Mouse (Mus musculus): Measurements from ENCODE around the gene Slc1a7.

Gene Slc1a7

GRCm38 (mm10) chr4:107967966-107968682, at the start of gene Slc1a7:
Slc1a7 (plus strand) TSS chr4:107968332.
- ChIA-PET CTCF (interaction anchor here in 1 of 4 experiments (0.6 kb wide), 1 partner anchor 12 kb away, joined by 4 read pairs; no protein-coding TSS in a partner anchor), POLR2A (interaction anchor here in 1 of 4 experiments (1.3 to 2.3 kb wide), 2 partner anchors 9 to 28 kb away, joined by 3 to 8 read pairs; no protein-coding TSS in a partner anchor)

GRCm38 (mm10) chr4:107920336-107920735, 47.8 kb upstream of the Slc1a7 start:
- CTCF ChIA-PET = no interaction called here
- POLR2A ChIA-PET = interaction anchor here in 1 of 4 experiments (2.5 kb wide), 1 partner anchor 30 kb away, joined by 10 read pairs; the partner anchor contains the start of gene 0610037L13Rik

DNA sequence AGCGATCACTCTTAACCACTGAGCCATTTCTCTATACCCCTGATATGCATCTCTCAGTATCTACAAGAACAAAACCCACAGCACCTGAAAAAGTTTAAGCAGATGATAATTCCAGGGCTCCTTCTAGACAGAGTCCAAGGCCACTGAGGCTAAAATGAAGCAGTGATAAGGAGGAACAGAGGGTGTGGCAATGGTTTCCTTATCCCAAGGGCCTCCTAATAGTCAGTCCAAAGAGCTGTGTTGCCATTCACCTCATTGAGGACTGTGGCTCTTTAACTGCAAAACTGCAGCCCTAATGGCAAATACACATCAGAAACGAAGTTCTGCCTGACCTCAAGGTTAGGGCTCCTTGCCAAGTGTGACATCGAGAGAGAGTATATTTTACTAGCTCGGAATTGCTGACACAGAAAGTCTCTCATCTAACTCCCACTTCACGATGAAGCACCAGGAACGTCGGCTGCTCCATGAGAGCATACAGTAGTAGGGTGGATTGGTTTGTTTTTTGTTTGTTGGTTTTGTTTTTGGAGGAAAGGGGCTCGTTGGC, 46.9 kb upstream of the Slc1a7 start:
- POLR2A ChIA-PET = interaction anchor here in 2 of 4 experiments (0.6 to 2.5 kb wide), 3 partner anchors 11 to 31 kb away, joined by 3 to 10 read pairs (median 3); partner anchors contain the start of gene 0610037L13Rik (in 1 of the 2)
- CTCF ChIA-PET = no interaction called here

- ChIA-PET POLR2A (interaction anchor here in 3 of 4 experiments (0.6 to 2.5 kb wide), 4 partner anchors 12 to 824 kb away, joined by 3 to 10 read pairs (median 4); partner anchors contain the start of gene 0610037L13Rik (in 2 of the 3)), CTCF (interaction anchor here in 1 of 4 experiments (1.5 kb wide), 1 partner anchor 15 kb away, joined by 4 read pairs; no protein-coding TSS in a partner anchor)
Measured at GRCm38 (mm10) chr4:107921952-107922351, 46.2 kb upstream of the Slc1a7 start.

DNA sequence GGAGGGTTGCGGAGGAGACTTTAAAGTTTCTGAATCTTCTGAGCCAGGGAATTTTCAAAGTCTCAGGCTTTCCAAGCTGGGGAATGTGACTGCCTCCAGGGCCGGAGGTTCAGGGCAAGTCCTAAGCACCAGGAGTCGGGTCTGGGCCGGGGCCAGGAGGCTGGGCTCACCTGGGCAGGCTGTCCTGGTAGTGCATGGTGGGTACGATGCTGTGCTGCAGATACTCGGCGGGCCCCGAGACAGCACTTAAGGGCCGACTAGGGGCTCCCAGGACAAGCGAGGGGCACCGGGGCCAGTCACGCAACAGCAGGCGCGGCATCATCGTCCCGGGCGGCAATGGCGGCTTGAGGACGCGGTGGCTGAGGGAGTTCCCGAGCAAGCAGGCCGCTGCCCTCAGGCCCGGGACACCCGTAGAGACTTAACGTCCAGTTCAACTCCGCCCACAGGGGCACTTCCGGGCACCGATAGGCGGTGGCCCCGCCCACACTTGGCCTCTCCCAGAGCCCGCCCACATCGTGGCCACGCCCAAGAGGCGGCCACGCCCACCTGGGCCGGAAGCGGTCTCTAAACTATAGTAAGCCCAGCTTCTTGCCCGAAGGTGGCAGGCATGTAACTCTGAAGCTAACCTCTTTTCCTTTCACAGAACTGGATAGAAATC, 44.9 kb upstream of the Slc1a7 start, which contains the start of gene Cpt2:
TSS of gene Cpt2 (minus strand) at position 466 of the 658 bp plus-strand sequence.
- POLR2A ChIA-PET = interaction anchor here in 3 of 4 experiments (0.7 to 1.8 kb wide), 19 partner anchors 8 to 405 kb away, joined by 3 to 6 read pairs (median 3); partner anchors contain the start of genes 0610037L13Rik (in 2 of the 3) and Coa7 (in 1 of the 3)
- CTCF ChIA-PET = interaction anchor here in 2 of 4 experiments (0.5 to 1.5 kb wide), 3 partner anchors 14 to 378 kb away, joined by 3 to 4 read pairs (median 3); partner anchors contain the start of gene Zyg11b (in 1 of the 2)

GRCm38 (mm10) chr4:107923803-107924194, 44.3 kb upstream of the Slc1a7 start:
- POLR2A ChIA-PET = interaction anchor here in 3 of 4 experiments (0.7 to 1.8 kb wide), 16 partner anchors 9 to 404 kb away, joined by 3 to 6 read pairs (median 3); partner anchors contain the start of genes 0610037L13Rik (in 2 of the 3) and Coa7 (in 1 of the 3)
- CTCF ChIA-PET = no interaction called here

DNA sequence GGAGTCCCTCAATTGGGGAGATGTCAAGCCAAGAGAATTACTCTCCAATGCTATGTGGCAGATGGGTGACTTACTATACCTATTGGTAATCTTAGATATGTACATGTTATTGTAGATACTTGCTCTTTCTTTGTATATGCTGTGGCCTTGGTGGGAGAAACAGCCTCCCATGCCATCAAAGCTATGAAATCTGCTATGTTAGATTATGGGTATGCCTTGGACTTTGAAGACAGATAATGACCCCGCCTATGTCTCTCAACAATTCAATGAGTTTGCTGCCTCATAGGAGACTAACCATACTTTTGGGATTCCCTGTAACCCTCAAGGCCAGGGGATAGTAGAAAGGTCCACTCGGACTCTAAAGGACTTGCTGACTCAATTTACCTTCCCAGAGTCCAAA, 39.9 kb upstream of the Slc1a7 start:
- ChIA-PET CTCF (no interaction called here), POLR2A (interaction anchor here in 1 of 4 experiments (1.3 kb wide), 1 partner anchor 9 kb away, joined by 3 read pairs; no protein-coding TSS in a partner anchor)

GRCm38 (mm10) chr4:107928726-107929125, 39.4 kb upstream of the Slc1a7 start:
- POLR2A ChIA-PET = interaction anchor here in 1 of 4 experiments (1.3 kb wide), 1 partner anchor 9 kb away, joined by 3 read pairs; no protein-coding TSS in a partner anchor
- CTCF ChIA-PET = no interaction called here

DNA sequence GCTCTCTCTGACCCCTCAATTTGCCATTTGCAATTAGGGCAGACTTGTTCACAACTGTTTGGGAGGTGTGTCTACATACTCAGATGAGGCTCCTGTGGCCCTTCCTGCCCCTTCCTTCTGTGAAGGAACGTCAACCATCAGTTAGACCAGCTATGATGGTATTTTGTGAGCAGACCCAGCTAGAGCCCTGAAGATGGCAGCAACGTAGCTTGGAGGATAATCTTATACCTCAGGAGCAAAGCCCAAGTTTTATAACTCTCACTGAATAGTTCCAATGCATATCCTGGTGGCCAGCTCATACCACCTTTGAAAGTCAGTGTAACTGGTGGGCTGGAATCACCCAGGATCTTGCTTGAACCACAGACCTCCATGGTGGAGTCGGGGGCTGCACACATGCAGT, 36.7 kb upstream of the Slc1a7 start:
- POLR2A ChIA-PET = interaction anchor here in 2 of 4 experiments (0.6 to 1.1 kb wide), 3 partner anchors 8 to 22 kb away, joined by 3 read pairs; partner anchors contain the start of gene Cpt2 (in 1 of the 2)
- CTCF ChIA-PET = no interaction called here

DNA sequence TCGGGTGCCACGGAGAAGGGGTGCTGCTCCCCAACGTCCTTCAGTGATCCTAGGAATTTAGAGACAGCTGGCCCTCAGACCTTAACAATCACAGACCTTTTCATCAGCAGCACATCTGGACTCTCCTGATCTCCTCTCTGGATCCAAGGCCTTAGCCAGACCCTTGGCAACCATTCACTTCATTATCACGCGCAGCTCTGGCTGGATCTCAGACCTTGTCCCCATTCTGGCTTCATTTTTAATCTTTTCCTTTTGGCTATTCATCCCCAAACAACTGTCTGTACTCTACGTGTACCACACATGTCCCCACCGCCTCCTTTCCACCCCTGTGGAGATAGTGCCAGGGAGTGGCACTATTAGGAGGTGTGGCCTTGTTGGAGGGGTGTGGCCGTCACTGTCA, 34.9 kb upstream of the Slc1a7 start:
- ChIA-PET POLR2A (interaction anchor here in 2 of 4 experiments (0.5 to 1.3 kb wide), 3 partner anchors 8 to 130 kb away, joined by 3 to 5 read pairs (median 4); no protein-coding TSS in a partner anchor), CTCF (interaction anchor here in 1 of 4 experiments (0.5 kb wide), 1 partner anchor 312 kb away, joined by 4 read pairs; no protein-coding TSS in a partner anchor)

DNA sequence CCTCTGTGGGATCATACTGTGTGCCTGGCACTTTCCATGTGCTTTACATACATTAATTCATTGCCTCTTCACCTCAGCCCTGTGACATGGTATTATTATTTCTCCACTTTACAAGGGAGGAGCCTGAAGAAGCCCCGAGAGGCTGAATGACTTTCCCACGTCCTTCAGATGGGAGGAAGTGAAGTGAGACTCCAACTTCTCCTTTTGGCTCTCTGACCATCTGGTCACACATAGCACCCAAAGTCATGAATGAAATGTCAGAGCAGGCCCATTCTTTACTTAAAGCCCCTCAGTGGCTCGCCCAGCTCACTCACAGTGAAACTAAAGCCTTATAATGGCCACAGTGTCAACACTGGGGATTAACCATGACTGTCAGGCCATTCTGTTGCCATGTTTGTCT, 32.9 kb upstream of the Slc1a7 start:
- CTCF ChIA-PET = interaction anchor here in 1 of 4 experiments (0.7 kb wide), 1 partner anchor 573 kb away, joined by 4 read pairs; no protein-coding TSS in a partner anchor
- POLR2A ChIA-PET = interaction anchor here in 2 of 4 experiments (0.6 to 0.7 kb wide), 3 partner anchors 167 to 1194 kb away, joined by 3 to 4 read pairs (median 3); no protein-coding TSS in a partner anchor

DNA sequence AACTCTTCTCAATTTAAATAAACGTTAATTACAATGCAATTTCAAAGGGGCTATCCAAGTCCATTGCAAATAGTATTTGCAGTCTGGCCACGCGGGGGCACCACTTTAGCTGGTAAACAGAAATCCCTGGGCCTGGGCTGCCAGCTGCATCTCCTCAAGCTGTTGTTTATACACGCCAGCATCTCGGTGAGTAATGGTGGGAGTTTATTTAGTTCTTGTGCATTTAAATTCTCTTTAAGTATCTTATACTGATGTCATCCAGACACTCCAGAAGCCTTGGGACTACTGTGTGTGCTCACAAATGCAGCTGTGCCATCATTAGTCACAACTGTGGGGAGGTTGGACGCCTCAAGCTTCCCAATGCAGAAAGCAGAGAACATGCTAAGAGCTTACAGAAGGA, 30.8 kb upstream of the Slc1a7 start:
- CTCF ChIA-PET = interaction anchor here (0.6 to 1.4 kb wide), 30 partner anchors 8 to 390 kb away, joined by 3 to 8 read pairs (median 3); partner anchors contain the start of genes 0610037L13Rik (in 1 of the 4), Cpt2 (in 1 of the 4) and Zyg11b (in 1 of the 4)
- POLR2A ChIA-PET = interaction anchor here in 2 of 4 experiments (0.7 to 1.6 kb wide), 8 partner anchors 9 to 390 kb away, joined by 3 to 4 read pairs (median 3); partner anchors contain the start of genes 0610037L13Rik (in 1 of the 2) and Cpt2 (in 1 of the 2)

DNA sequence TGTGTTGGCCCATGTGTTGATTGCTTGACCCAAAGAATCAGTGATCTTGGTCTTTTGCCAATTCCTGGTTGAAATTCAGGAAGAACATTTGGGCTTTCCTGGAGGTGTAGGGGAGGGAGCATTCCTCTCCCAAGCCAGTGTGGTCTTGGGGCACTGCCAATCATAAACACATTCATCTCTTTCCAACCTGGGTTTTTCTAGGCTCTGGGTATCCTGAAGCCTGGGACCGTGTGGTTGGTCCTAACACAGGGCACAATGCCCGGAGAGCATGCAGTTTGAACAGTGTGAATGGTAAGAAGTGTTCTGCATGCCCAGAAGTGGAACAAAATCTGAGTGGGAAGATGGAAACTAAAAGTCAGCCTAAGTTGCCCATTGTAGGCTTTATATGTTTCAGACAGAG, 30.0 kb upstream of the Slc1a7 start:
- CTCF ChIA-PET = interaction anchor here in 3 of 4 experiments (0.7 to 1.4 kb wide), 11 partner anchors 8 to 389 kb away, joined by 3 to 6 read pairs (median 4); partner anchors contain the start of gene Cpt2 (in 1 of the 3)
- POLR2A ChIA-PET = interaction anchor here in 2 of 4 experiments (1.1 to 1.6 kb wide), 4 partner anchors 9 to 142 kb away, joined by 3 to 4 read pairs (median 3); partner anchors contain the start of gene 0610037L13Rik (in 1 of the 2)

- ChIA-PET POLR2A (no interaction called here), CTCF (no interaction called here)
Measured at GRCm38 (mm10) chr4:107942741-107943140, 25.4 kb upstream of the Slc1a7 start.

GRCm38 (mm10) chr4:107944141-107944540, 24.0 kb upstream of the Slc1a7 start:
- CTCF ChIA-PET = no interaction called here

GRCm38 (mm10) chr4:107949918-107950317, 18.2 kb upstream of the Slc1a7 start:
- POLR2A ChIA-PET = interaction anchor here in 1 of 4 experiments (1.5 kb wide), 2 partner anchors 11 to 12 kb away, joined by 3 read pairs; no protein-coding TSS in a partner anchor
- CTCF ChIA-PET = interaction anchor here in 1 of 4 experiments (0.6 kb wide), 1 partner anchor 1175 kb away, joined by 3 read pairs; no protein-coding TSS in a partner anchor

More at GRCm38 (mm10) chr4:107944141-107944540, 24.0 kb upstream of the Slc1a7 start:
- POLR2A ChIA-PET = no interaction called here

DNA sequence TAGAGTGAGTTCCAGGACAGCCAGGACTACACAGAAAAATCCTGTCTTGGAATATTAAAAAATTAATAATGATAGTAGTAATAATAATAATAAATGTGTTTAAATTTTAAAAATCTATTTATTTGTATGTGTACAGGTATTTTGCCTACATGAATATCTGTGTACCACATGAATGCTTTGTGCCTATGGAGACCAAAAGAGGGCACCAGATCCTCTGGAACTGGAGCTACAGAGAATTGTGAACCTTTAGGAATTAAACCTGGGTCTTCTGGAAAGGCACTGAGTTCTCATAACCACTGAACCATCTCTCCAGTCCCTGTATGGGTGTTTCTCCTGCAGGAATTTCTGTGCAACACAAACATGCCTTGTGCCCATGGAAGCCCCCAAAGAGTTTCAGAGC, 15.3 kb upstream of the Slc1a7 start:
- POLR2A ChIA-PET = interaction anchor here in 1 of 4 experiments (1.3 kb wide), 1 partner anchor 13 kb away, joined by 3 read pairs; no protein-coding TSS in a partner anchor
- CTCF ChIA-PET = no interaction called here

- ChIA-PET POLR2A (interaction anchor here in 1 of 4 experiments (0.6 kb wide), 1 partner anchor 163 kb away, joined by 3 read pairs; no protein-coding TSS in a partner anchor), CTCF (interaction anchor here in 1 of 4 experiments (0.5 kb wide), 1 partner anchor 153 kb away, joined by 3 read pairs; no protein-coding TSS in a partner anchor)
Measured at GRCm38 (mm10) chr4:107955691-107956090, 12.4 kb upstream of the Slc1a7 start.
